Mouse (Mus musculus) embryo, embryonic 10.5 days (tissue): ENCODE results near the gene L3mbtl2.

Experiments used
- DNase-seq: peaks from one replicate; pipeline ENCODE4 v3.0.0-alpha.2; 2015; ENCODE audit warnings: low spot score

The L3mbtl2 gene

GRCm38 (mm10) chr15:81708991-81709390 lies 45.3 kb downstream of the L3mbtl2 start:
- DNase-seq: no peak

GRCm38 (mm10) chr15:81709686-81710085 lies 46.0 kb downstream of the L3mbtl2 start:
- no peak for DNase-seq

- no peak for DNase-seq
Observed at GRCm38 (mm10) chr15:81710801-81711200, 47.1 kb downstream of the L3mbtl2 start.

GRCm38 (mm10) chr15:81713742-81714141 lies 50.1 kb downstream of the L3mbtl2 start:
- no peak for DNase-seq

- peak; percentile 28 for DNase-seq
Observed at GRCm38 (mm10) chr15:81718336-81719138, 54.8 kb downstream of the L3mbtl2 start.

- DNase-seq: no peak
Observed at GRCm38 (mm10) chr15:81719139-81719531, 55.4 kb downstream of the L3mbtl2 start.

GRCm38 (mm10) chr15:81722361-81722760 lies 58.7 kb downstream of the L3mbtl2 start:
- DNase-seq: no peak

GRCm38 (mm10) chr15:81723653-81724052 lies 60.0 kb downstream of the L3mbtl2 start:
- DNase-seq: no peak

GRCm38 (mm10) chr15:81725965-81726364 lies 62.3 kb downstream of the L3mbtl2 start:
- no peak for DNase-seq

- peak; percentile 28 for DNase-seq
Observed at GRCm38 (mm10) chr15:81729241-81729791, 65.6 kb downstream of the L3mbtl2 start.

GRCm38 (mm10) chr15:81729792-81730635 lies 66.3 kb downstream of the L3mbtl2 start:
- peak; percentile 99 for DNase-seq

GRCm38 (mm10) chr15:81735075-81735474 lies 71.4 kb downstream of the L3mbtl2 start:
- no peak for DNase-seq
